Mouse (Mus musculus): ENCODE measurements around the gene Apba2. TPM values are rescaled to one million over a fixed set of nuclear protein-coding genes. Genes with fewer than 3 reads are reported as not detected.
A peak's percentile ranks its signal among the peaks of the same experiment; 100 is the strongest.

Apba2 gene
- polyA plus RNA-seq (2015; fragmentation: Nextera tagmentation; extraction: Ambion mirVana), result 0.15 and 0.27 TPM in 2 replicates

GRCm38 (mm10) chr7:64501536-64502270 lies at the start of gene Apba2:
Gene Apba2, plus strand, starts transcription at chr7:64501706.
- 2% methylated on average over 84 of the region's 96 CpGs for WGBS (ENCODE audit: insufficient replicate concordance)
- no peaks in the 10 kb centered on the region for H3K36me3 ChIP-seq
- no peaks in the 10 kb centered on the region for H3K4me1 ChIP-seq (replicated peaks)
- H3K9me3 ChIP-seq (replicated peaks), result no peaks in the 10 kb centered on the region; the same call in 1 of the 2 replicates
- ATAC-seq (ENCODE audit: low read depth) (no peak), DNase-seq (no peak)
- peak within 1 kb of the TSS; percentile 58 for H3K4me2 ChIP-seq
- peak within 1 kb of the TSS; percentile 43 for H3K4me3 ChIP-seq (replicated peaks)
- no peak within 1 kb of the TSS for H3K9ac ChIP-seq
- H3K27me3 ChIP-seq, result peaks cover 42% of the 10 kb centered on the region
- no peak within 1 kb of the TSS for H3K27ac ChIP-seq

GRCm38 (mm10) chr7:64451861-64452382 lies 49.6 kb upstream of the Apba2 start:
- DNase-seq (no peak), ATAC-seq (ENCODE audit: low read depth) (no peak)
- Histone ChIP-seq H3K36me3 (no peaks in the 10 kb centered on the region), H3K4me1 (replicated peaks) (no peaks in the 10 kb centered on the region), H3K9me3 (replicated peaks) (no peaks in the 10 kb centered on the region), H3K4me2 (no peak overlapping the region), H3K4me3 (replicated peaks) (no peak overlapping the region), H3K9ac (no peak overlapping the region), H3K27ac (no peak overlapping the region), H3K27me3 (no peaks in the 10 kb centered on the region)
- 62% methylated on average over 5 of the region's 5 CpGs for WGBS (ENCODE audit: insufficient replicate concordance)

- Histone ChIP-seq H3K9ac (no peak overlapping the region), H3K9me3 (replicated peaks) (no peaks in the 10 kb centered on the region), H3K27me3 (no peaks in the 10 kb centered on the region), H3K4me2 (no peak overlapping the region), H3K4me1 (replicated peaks) (no peaks in the 10 kb centered on the region), H3K4me3 (replicated peaks) (no peak overlapping the region), H3K36me3 (no peaks in the 10 kb centered on the region), H3K27ac (no peak overlapping the region)
- 56% methylated on average over 4 of the region's 4 CpGs for WGBS (ENCODE audit: insufficient replicate concordance)
- ATAC-seq (ENCODE audit: low read depth) (no peak), DNase-seq (no peak)
Measured at GRCm38 (mm10) chr7:64452471-64453222, 48.9 kb upstream of the Apba2 start.

GRCm38 (mm10) chr7:64456176-64456575 lies 45.3 kb upstream of the Apba2 start:
- ATAC-seq (ENCODE audit: low read depth), result no peak
- DNase-seq, result no peak
- Histone ChIP-seq H3K36me3 (no peaks in the 10 kb centered on the region), H3K4me2 (no peak overlapping the region), H3K9me3 (replicated peaks) (no peaks in the 10 kb centered on the region; the same call in 1 of the 2 replicates), H3K27me3 (no peaks in the 10 kb centered on the region), H3K4me1 (replicated peaks) (no peaks in the 10 kb centered on the region), H3K4me3 (replicated peaks) (no peak overlapping the region), H3K27ac (no peak overlapping the region), H3K9ac (no peak overlapping the region)
- 73% methylated on average over 4 of the region's 4 CpGs for WGBS (ENCODE audit: insufficient replicate concordance)

- Histone ChIP-seq H3K9ac (no peak overlapping the region), H3K4me3 (replicated peaks) (no peak overlapping the region), H3K27me3 (no peaks in the 10 kb centered on the region), H3K27ac (no peak overlapping the region), H3K4me1 (replicated peaks) (no peaks in the 10 kb centered on the region), H3K36me3 (no peaks in the 10 kb centered on the region), H3K9me3 (replicated peaks) (no peaks in the 10 kb centered on the region; the same call in 1 of the 2 replicates), H3K4me2 (no peak overlapping the region)
- 49% methylated on average over 3 of the region's 3 CpGs for WGBS (ENCODE audit: insufficient replicate concordance)
- ATAC-seq (ENCODE audit: low read depth) (no peak), DNase-seq (no peak)
Measured at GRCm38 (mm10) chr7:64456676-64457075, 44.8 kb upstream of the Apba2 start.

GRCm38 (mm10) chr7:64457811-64458210 lies 43.7 kb upstream of the Apba2 start:
- Histone ChIP-seq H3K9me3 (replicated peaks) (peaks cover 4% of the 10 kb centered on the region; the same call in 1 of the 2 replicates), H3K27ac (no peak overlapping the region), H3K4me3 (replicated peaks) (no peak overlapping the region), H3K4me2 (no peak overlapping the region), H3K27me3 (no peaks in the 10 kb centered on the region), H3K4me1 (replicated peaks) (no peaks in the 10 kb centered on the region), H3K9ac (no peak overlapping the region), H3K36me3 (no peaks in the 10 kb centered on the region)
- DNase-seq, result no peak
- WGBS (ENCODE audit: insufficient replicate concordance), result 62% methylated on average over 2 of the region's 2 CpGs
- no peak for ATAC-seq (ENCODE audit: low read depth)

GRCm38 (mm10) chr7:64497438-64497837 lies 4.1 kb upstream of the Apba2 start:
- Histone ChIP-seq H3K4me2 (no peak overlapping the region), H3K36me3 (no peaks in the 10 kb centered on the region), H3K9ac (no peak overlapping the region), H3K27me3 (peaks cover 20% of the 10 kb centered on the region), H3K4me3 (replicated peaks) (no peak overlapping the region), H3K4me1 (replicated peaks) (no peaks in the 10 kb centered on the region), H3K9me3 (replicated peaks) (peaks cover 3% of the 10 kb centered on the region), H3K27ac (no peak overlapping the region)
- no peak for ATAC-seq (ENCODE audit: low read depth)
- 19% methylated on average over 10 of the region's 10 CpGs for WGBS (ENCODE audit: insufficient replicate concordance)
- no peak for DNase-seq

- Histone ChIP-seq H3K9ac (no peak overlapping the region), H3K4me3 (replicated peaks) (peak overlapping the region; percentile 43), H3K4me2 (peak overlapping the region; percentile 58), H3K36me3 (no peaks in the 10 kb centered on the region), H3K9me3 (replicated peaks) (no peaks in the 10 kb centered on the region; the same call in 1 of the 2 replicates), H3K4me1 (replicated peaks) (no peaks in the 10 kb centered on the region), H3K27ac (no peak overlapping the region), H3K27me3 (peaks cover 42% of the 10 kb centered on the region)
- 5% methylated on average over 43 of the region's 47 CpGs for WGBS (ENCODE audit: insufficient replicate concordance)
- DNase-seq (no peak), ATAC-seq (ENCODE audit: low read depth) (no peak)
Measured at GRCm38 (mm10) chr7:64502271-64503180, 1.0 kb downstream of the Apba2 start.

- 40% methylated on average over 6 of the region's 6 CpGs for WGBS (ENCODE audit: insufficient replicate concordance)
- DNase-seq, result no peak
Measured at GRCm38 (mm10) chr7:64503641-64504040, 2.1 kb downstream of the Apba2 start.

GRCm38 (mm10) chr7:64504691-64505231 lies 3.3 kb downstream of the Apba2 start:
- no peaks in the 10 kb centered on the region for H3K4me1 ChIP-seq (replicated peaks)
- 24% methylated on average over 8 of the region's 8 CpGs for WGBS (ENCODE audit: insufficient replicate concordance)
- H3K27ac ChIP-seq, result no peak overlapping the region
- H3K4me3 ChIP-seq (replicated peaks), result no peak overlapping the region
- no peaks in the 10 kb centered on the region for H3K36me3 ChIP-seq
- no peak overlapping the region for H3K9ac ChIP-seq
- ATAC-seq (ENCODE audit: low read depth), result no peak
- no peak overlapping the region for H3K4me2 ChIP-seq
- DNase-seq, result no peak
- H3K9me3 ChIP-seq (replicated peaks), result no peaks in the 10 kb centered on the region; the same call in 1 of the 2 replicates
- peaks cover 42% of the 10 kb centered on the region for H3K27me3 ChIP-seq

More at GRCm38 (mm10) chr7:64503641-64504040, 2.1 kb downstream of the Apba2 start:
- H3K36me3 ChIP-seq, result no peaks in the 10 kb centered on the region
- H3K27me3 ChIP-seq, result peaks cover 42% of the 10 kb centered on the region
- no peak overlapping the region for H3K27ac ChIP-seq
- no peak for ATAC-seq (ENCODE audit: low read depth)
- H3K4me1 ChIP-seq (replicated peaks), result no peaks in the 10 kb centered on the region
- no peak overlapping the region for H3K4me2 ChIP-seq
- no peak overlapping the region for H3K4me3 ChIP-seq (replicated peaks)
- no peak overlapping the region for H3K9ac ChIP-seq
- no peaks in the 10 kb centered on the region; the same call in 1 of the 2 replicates for H3K9me3 ChIP-seq (replicated peaks)

All from liver, embryonic 13.5 days (tissue).